Comparison of ENCODE assay signal across 9 mouse cellular contexts in genomic region chr5:113220383-113221146, GRCm38 (mm10). TPM values are rescaled to one million over a fixed set of nuclear protein-coding genes. Genes with fewer than 3 reads are reported as not detected.
DNase-seq lines count a peak whose midpoint lies in the region; ATAC-seq lines count a peak whose summit lies in the region.
"Had no signal": no experiment of that assay in that cellular context is flagged by ENCODE, and none has a peak within 500 bp of the region (broad histone marks: within the 10 kb centered on the region; RNA-seq: fewer than 3 reads in every experiment).

No protein-coding gene starts in this region.

- H3K9me3 ChIP-seq in hindbrain, embryonic 12.5 days (replicated peaks) = no peaks in the 10 kb centered on the region
- H3K9me3 ChIP-seq in limb, embryonic 15.5 days = no peaks in the 10 kb centered on the region
- H3K9me3 ChIP-seq in neural tube, embryonic 12.5 days = 0 out of 2 replicates have a peak, but pooled peaks cover 3% of the 10 kb centered on the region

- H3K27me3 ChIP-seq in hindbrain, embryonic 12.5 days = peaks cover 12% of the 10 kb centered on the region
- peaks cover 28% of the 10 kb centered on the region for H3K27me3 ChIP-seq in limb, embryonic 15.5 days
- 0 out of 2 replicates have a peak, but pooled peaks cover 4% of the 10 kb centered on the region for H3K27me3 ChIP-seq in neural tube, embryonic 12.5 days (replicated peaks)

- H3K4me3 ChIP-seq in hindbrain, embryonic 12.5 days = peak overlapping the region; percentile 54
- peak overlapping the region; percentile 59 for H3K4me3 ChIP-seq in limb, embryonic 15.5 days
- H3K4me3 ChIP-seq in neural tube, embryonic 12.5 days = peak overlapping the region; percentile 49

- no peak overlapping the region for H3K27ac ChIP-seq in hindbrain, embryonic 12.5 days
- no peak overlapping the region for H3K27ac ChIP-seq in limb, embryonic 15.5 days
- H3K27ac ChIP-seq in neural tube, embryonic 12.5 days = no peak overlapping the region

- peak overlapping the region; percentile 67 for H3K9ac ChIP-seq in hindbrain, embryonic 12.5 days
- peak overlapping the region; percentile 39 for H3K9ac ChIP-seq in limb, embryonic 15.5 days
- peak overlapping the region; percentile 59 for H3K9ac ChIP-seq in neural tube, embryonic 12.5 days

- intact Hi-C loops in left cerebral cortex, postnatal 4 days (cut with DNase I) = no loop called here

- peaks cover 11% of the 10 kb centered on the region for H3K4me1 ChIP-seq in hindbrain, embryonic 12.5 days
- H3K4me1 ChIP-seq in limb, embryonic 15.5 days = peaks cover 21% of the 10 kb centered on the region
- peaks cover 9% of the 10 kb centered on the region for H3K4me1 ChIP-seq in neural tube, embryonic 12.5 days

- peak overlapping the region; percentile 96 for H3K4me2 ChIP-seq in hindbrain, embryonic 12.5 days (replicated peaks)
- peak overlapping the region; percentile 99 for H3K4me2 ChIP-seq in limb, embryonic 15.5 days
- H3K4me2 ChIP-seq in neural tube, embryonic 12.5 days (replicated peaks) = peak overlapping the region; percentile 97

- WGBS in hindbrain, embryonic 12.5 days = 1% methylated on average over 62 of the region's 64 CpGs
- 2% methylated on average over 63 of the region's 64 CpGs for WGBS in limb, embryonic 15.5 days
- 2% methylated on average over 64 of the region's 64 CpGs for WGBS in neural tube, embryonic 12.5 days

- H3K36me3 ChIP-seq in hindbrain, embryonic 12.5 days = no peaks in the 10 kb centered on the region
- H3K36me3 ChIP-seq in limb, embryonic 15.5 days = no peaks in the 10 kb centered on the region
- no peaks in the 10 kb centered on the region for H3K36me3 ChIP-seq in neural tube, embryonic 12.5 days

- peak; percentile 21 for DNase-seq in left cerebral cortex, postnatal 4 days
- no peak for DNase-seq in left cerebral cortex, adult 8-10 months (ENCODE audit: low spot score in 2 of 2)
- DNase-seq in embryo, embryonic 11 days = peak; percentile 54
- no peak for DNase-seq in B cell, adult 2 months
- no peak for DNase-seq in layer of hippocampus, postnatal 10 days (ENCODE audit: low spot score in 2 of 2)

- ATAC-seq in hindbrain, embryonic 12.5 days (ENCODE audit: low FRiP score) = peak; percentile 46
- 0 out of 2 replicates have a peak, but pooled peaks have one; percentile 21 for ATAC-seq in limb, embryonic 15.5 days (ENCODE audit: insufficient number of reproducible peaks, low FRiP score, low TSS enrichment, low read depth)
- ATAC-seq in neural tube, embryonic 12.5 days (ENCODE audit: low FRiP score, low read depth) = peak; percentile 52

RNA-seq across cellular contexts. Expression of gene 2900026A02Rik, which starts 0.5 kb away (rescaled TPM):
- total RNA-seq in left cerebral cortex, postnatal 4 days (2021) = 10 to 100 TPM; 40.1 to 41.4 TPM
- total RNA-seq in left cerebral cortex, adult 8-10 months (2022) = 10 to 100 TPM; 33.9 to 38.7 (median 35.5) TPM
- 3.6 and 4.5 TPM in 2 replicates for polyA plus RNA-seq in hindbrain, embryonic 12.5 days (2016; fragmentation: Nextera tagmentation; extraction: Ambion mirVana)
- polyA plus RNA-seq in limb, embryonic 15.5 days (2015; fragmentation: Nextera tagmentation; extraction: Ambion mirVana) = 14.2 and 15.6 TPM in 2 replicates
- 2.6 and 3.0 TPM in 2 replicates for polyA plus RNA-seq in neural tube, embryonic 12.5 days (2016; fragmentation: Nextera tagmentation; extraction: Ambion mirVana)
- 10 to 100 TPM; 55.4 to 56.9 TPM for total RNA-seq in layer of hippocampus, postnatal 10 days (2021)

RNA-seq across cellular contexts. Expression of gene Tmem211, which starts 6.1 kb away (rescaled TPM):
- under 1 TPM in 1 of 2 experiments, not detected in 1; 0.18 TPM for total RNA-seq in left cerebral cortex, postnatal 4 days (2021)
- not detected for total RNA-seq in left cerebral cortex, adult 8-10 months (2022)
- 0.15 TPM in 1 of 2 replicates, not detected in the other for polyA plus RNA-seq in hindbrain, embryonic 12.5 days (2016; fragmentation: Nextera tagmentation; extraction: Ambion mirVana)
- 0.28 and 0.61 TPM in 2 replicates for polyA plus RNA-seq in limb, embryonic 15.5 days (2015; fragmentation: Nextera tagmentation; extraction: Ambion mirVana)
- not detected in 2 replicates for polyA plus RNA-seq in neural tube, embryonic 12.5 days (2016; fragmentation: Nextera tagmentation; extraction: Ambion mirVana)
- total RNA-seq in layer of hippocampus, postnatal 10 days (2021) = under 1 TPM in 1 of 2 experiments, not detected in 1; 0.18 TPM
- total RNA-seq: adrenal gland, adult 18-20 months had no signal

Comparison
In these comparisons a context has a peak if more than half of its experiments do, and no peak if none do; other contexts are left out.
1. DNase-seq: peak in left cerebral cortex, postnatal 4 days (single experiment) and embryo, embryonic 11 days (single experiment); none in left cerebral cortex, adult 8-10 months (0 of 2), B cell, adult 2 months (0 of 2) and layer of hippocampus, postnatal 10 days (0 of 2).
2. Peak in every context shown above with its lines, with median percentiles within 50 percentile points of each other: ATAC-seq, H3K4me2 ChIP-seq, H3K4me3 ChIP-seq and H3K9ac ChIP-seq.